Mouse (Mus musculus) hindbrain, postnatal 0 days (tissue): ENCODE results near the gene Myog. TPM values are rescaled to one million over a fixed set of nuclear protein-coding genes. Genes with fewer than 3 reads are reported as not detected.
"Not testable (repeated sequence)": the region's sequence is repeated elsewhere in the genome, so short reads cannot be mapped to it uniquely, and the experiment has no call there.

ENCODE experiments used
- ATAC-seq: fragments of 200-750 bp; cut with Nextera tagmentation; 2 replicates; pipeline ENCODE4 v1.8.0; 2017; ENCODE audit warnings: mild to moderate bottlenecking, moderate TSS enrichment, moderate library complexity
- DNase-seq: peaks from one replicate; pipeline ENCODE4 v3.0.0-alpha.2; 2015; ENCODE audit warnings: low spot score
- H3K27ac ChIP-seq: fragments of 300-500 bp; sonication (generic); 2 replicates; pipeline ENCODE4 v1.5.1; 2014; ENCODE audit warnings: mild to moderate bottlenecking
- H3K27me3 ChIP-seq: fragments of 300-500 bp; sonication (generic); 2 replicates; pipeline ENCODE4 v1.6.1; 2014; ENCODE audit warnings: low read length, mixed read lengths; ENCODE audit not compliant: insufficient read depth
- H3K36me3 ChIP-seq: fragments of 300-500 bp; sonication (generic); 2 replicates; pipeline ENCODE4 v1.6.1; 2014; ENCODE audit warnings: low read length, mixed read lengths; ENCODE audit not compliant: insufficient read depth
- H3K4me1 ChIP-seq: fragments of 300-500 bp; sonication (generic); 2 replicates; pipeline ENCODE4 v1.6.1; 2014; ENCODE audit warnings: antibody characterized with exemption, low read length, mixed read lengths; ENCODE audit not compliant: insufficient read depth
- H3K4me2 ChIP-seq: fragments of 300-500 bp; sonication (generic); 2 replicates; pipeline ENCODE4 v1.6.1; 2014; ENCODE audit warnings: low read depth, mild to moderate bottlenecking, low read length, moderate library complexity, mixed read lengths
- H3K4me3 ChIP-seq: fragments of 300-500 bp; sonication (generic); 2 replicates; pipeline ENCODE4 v1.5.1; 2014; ENCODE audit warnings: low read length
- H3K9ac ChIP-seq: fragments of 300-500 bp; sonication (generic); replicated peaks from 2 replicates; pipeline ENCODE4 v1.6.1; 2014; ENCODE audit warnings: mild to moderate bottlenecking, low read length, moderate library complexity, mixed read lengths
- H3K9me3 ChIP-seq: fragments of 300-500 bp; sonication (generic); 2 replicates; pipeline ENCODE4 v1.6.1; 2016; ENCODE audit warnings: low read length, mixed read lengths
- CTCF ChIP-seq: IDR thresholded peaks from 2 replicates; pipeline ENCODE4 v1.5.1; 2016; ENCODE audit warnings: antibody characterized with exemption, control low read depth, low read depth
- WGBS: fragments of 180-500 bp; shearing (Covaris S2); extraction: QIAGEN DNeasy Blood & Tissue Kit; methylation state at CpG from one replicate; pipeline ENCODE4 v1.1.7; 2014; 5-methylcytosine and 5-hydroxymethylcytosine counted together
- polyA plus RNA-seq: library from polyadenylated mRNA; unstranded; fragments of >200 nt; fragmentation: Nextera tagmentation; extraction: Ambion mirVana; gene quantifications from 2 replicates; pipeline ENCODE4 v1.2.1, GENCODE M21; 2015
- total RNA-seq: library from RNA; depleted of rRNA; stranded (reverse); fragments of >200 nt; gene quantifications from 2 replicates; pipeline ENCODE4 v1.2.3, GENCODE M21; 2014

Gene Myog
- total and polyA plus RNA-seq, 2 experiments from 2014 or later, result 0.16 TPM; not detected in 1

- no peaks in the 10 kb centered on the region for H3K27me3 ChIP-seq
- H3K27ac ChIP-seq, result no peak overlapping the region
- no peaks in the 10 kb centered on the region for H3K36me3 ChIP-seq
- DNase-seq (peak; percentile 18), ATAC-seq (peak; percentile 50)
- TF ChIP-seq CTCF, result no peak
- H3K4me2 ChIP-seq, result no peak overlapping the region
- no peak overlapping the region for H3K9ac ChIP-seq
- H3K9me3 ChIP-seq, result no peaks in the 10 kb centered on the region
- H3K4me1 ChIP-seq, result peaks cover 8% of the 10 kb centered on the region; the same call in 1 of the 2 replicates
- no peak overlapping the region for H3K4me3 ChIP-seq
- 62% methylated on average over 14 of the region's 14 CpGs for WGBS
These were observed 44.6 kb upstream of the Myog start for GRCm38 (mm10) chr1:134245004-134245717.

GRCm38 (mm10) chr1:134246590-134246989 is 43.2 kb upstream of the Myog start:
- Histone ChIP-seq H3K27me3 (no peaks in the 10 kb centered on the region), H3K4me2 (no peak overlapping the region), H3K27ac (no peak overlapping the region), H3K9ac (no peak overlapping the region), H3K4me3 (no peak overlapping the region), H3K9me3 (no peaks in the 10 kb centered on the region), H3K36me3 (no peaks in the 10 kb centered on the region), H3K4me1 (peaks cover 8% of the 10 kb centered on the region; the same call in 1 of the 2 replicates)
- 44% methylated on average over 4 of the region's 4 CpGs for WGBS
- TF ChIP-seq CTCF, result no peak
- DNase-seq (no peak), ATAC-seq (no peak)

- not testable (repeated sequence) for H3K27me3 ChIP-seq, H3K4me1 ChIP-seq, H3K27ac ChIP-seq, H3K9me3 ChIP-seq, H3K36me3 ChIP-seq, ATAC-seq, DNase-seq, H3K4me2 ChIP-seq, H3K4me3 ChIP-seq, H3K9ac ChIP-seq
- 50% methylated on average over 1 of the region's 1 CpGs for WGBS
These were observed 40.1 kb upstream of the Myog start for GRCm38 (mm10) chr1:134249681-134250080.

- H3K4me3 ChIP-seq, result no peak overlapping the region
- WGBS, result 94% methylated on average over 6 of the region's 6 CpGs
- H3K36me3 ChIP-seq, result no peaks in the 10 kb centered on the region
- DNase-seq (no peak), ATAC-seq (no peak)
- 0 out of 2 replicates have a peak, but pooled peaks cover 6% of the 10 kb centered on the region for H3K9me3 ChIP-seq
- H3K27me3 ChIP-seq, result no peaks in the 10 kb centered on the region
- no peak overlapping the region for H3K4me2 ChIP-seq
- no peaks in the 10 kb centered on the region for H3K4me1 ChIP-seq
- TF ChIP-seq CTCF, result no peak
- H3K9ac ChIP-seq, result no peak overlapping the region
- H3K27ac ChIP-seq, result no peak overlapping the region
These were observed 25.4 kb upstream of the Myog start for GRCm38 (mm10) chr1:134264341-134264740.

GRCm38 (mm10) chr1:134265797-134266196 is 24.0 kb upstream of the Myog start:
- Histone ChIP-seq H3K4me1 (no peaks in the 10 kb centered on the region), H3K9me3 (0 out of 2 replicates have a peak, but pooled peaks cover 4% of the 10 kb centered on the region), H3K27me3 (no peaks in the 10 kb centered on the region), H3K27ac (peak overlapping the region; percentile 2; the same call in 1 of the 2 replicates), H3K4me3 (no peak overlapping the region), H3K36me3 (no peaks in the 10 kb centered on the region), H3K4me2 (no peak overlapping the region), H3K9ac (no peak overlapping the region)
- DNase-seq (peak; percentile 65), ATAC-seq (peak; percentile 92)
- TF ChIP-seq CTCF, result no peak
- 21% methylated on average over 2 of the region's 2 CpGs for WGBS

GRCm38 (mm10) chr1:134270026-134270425 is 19.8 kb upstream of the Myog start:
- Histone ChIP-seq H3K27ac (no peak overlapping the region), H3K4me2 (no peak overlapping the region), H3K36me3 (no peaks in the 10 kb centered on the region), H3K9me3 (no peaks in the 10 kb centered on the region), H3K4me1 (peaks cover 12% of the 10 kb centered on the region), H3K27me3 (no peaks in the 10 kb centered on the region), H3K9ac (no peak overlapping the region), H3K4me3 (no peak overlapping the region)
- ATAC-seq (no peak), DNase-seq (no peak)
- TF ChIP-seq CTCF, result no peak
- 68% methylated on average over 7 of the region's 7 CpGs for WGBS

GRCm38 (mm10) chr1:134272754-134273250 is 17.0 kb upstream of the Myog start:
- Histone ChIP-seq H3K4me2 (no peak overlapping the region), H3K4me1 (peaks cover 12% of the 10 kb centered on the region), H3K27ac (peak overlapping the region; percentile 68; the same call in 1 of the 2 replicates), H3K4me3 (no peak overlapping the region), H3K27me3 (no peaks in the 10 kb centered on the region), H3K9me3 (no peaks in the 10 kb centered on the region), H3K9ac (no peak overlapping the region), H3K36me3 (no peaks in the 10 kb centered on the region)
- DNase-seq (no peak), ATAC-seq (no peak)
- no peak for TF ChIP-seq CTCF
- 64% methylated on average over 5 of the region's 5 CpGs for WGBS
